10 mouse cellular contexts compared by ENCODE assay signal in the genomic region with DNA sequence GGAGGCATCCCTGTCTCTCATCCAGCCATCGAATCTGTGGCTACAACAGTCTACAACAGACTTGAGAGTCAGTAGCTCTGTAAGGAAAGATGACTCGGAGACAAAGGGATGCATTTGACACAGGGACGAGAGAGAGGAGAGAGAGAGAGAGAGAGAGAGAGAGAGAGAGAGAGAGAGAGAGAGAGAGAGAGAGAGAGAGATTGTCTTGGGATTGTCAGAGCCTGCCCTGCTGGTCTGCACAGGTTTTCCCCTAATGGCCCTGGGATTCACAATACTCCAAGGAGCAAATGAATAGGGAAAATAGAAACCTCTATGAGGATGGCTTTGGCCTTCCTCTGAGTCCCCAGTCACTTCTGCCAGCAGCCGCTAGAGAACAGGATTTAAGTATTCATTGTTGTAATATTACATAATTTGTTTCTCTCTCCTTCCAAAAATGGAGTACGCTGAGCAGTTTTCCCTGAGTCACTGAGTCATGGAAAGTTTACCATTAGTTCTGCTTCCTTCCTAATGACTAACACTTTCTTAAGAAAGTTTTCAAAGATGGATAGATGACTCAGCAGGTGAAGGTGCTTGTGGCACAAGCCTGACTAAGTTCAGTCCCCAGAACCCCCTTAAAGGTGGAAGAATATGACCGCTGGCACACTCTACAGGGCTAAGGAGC. TPM values are rescaled to one million over a fixed set of nuclear protein-coding genes. Genes with fewer than 3 reads are reported as not detected.
A peak's percentile ranks its signal among the peaks of the same experiment; 100 is the strongest.
DNase-seq lines count a peak whose midpoint lies in the region; ATAC-seq and TF ChIP-seq lines count a peak whose summit lies in the region.
"Had no signal": no experiment of that assay in that cellular context is flagged by ENCODE, and none has a peak within 500 bp of the region (broad histone marks: within the 10 kb centered on the region; RNA-seq: fewer than 3 reads in every experiment).

No protein-coding gene starts in this region.

- H3K4me3 ChIP-seq in lung, embryonic 14.5 days (ENCODE audit: low read depth, low read length): no peak overlapping the region
- H3K4me3 ChIP-seq in embryonic fibroblast, embryonic 13.5 days (ENCODE audit: insufficient read depth, low read length): no peak overlapping the region
- peak overlapping the region; percentile 43; the same call in 1 of the 2 replicates for H3K4me3 ChIP-seq in hindbrain, postnatal 0 days (ENCODE audit: low read length)
- H3K4me3 ChIP-seq in neural tube, embryonic 15.5 days (replicated peaks): peak overlapping the region; percentile 48
- no peak overlapping the region for H3K4me3 ChIP-seq in thymus, adult 2 months (ENCODE audit: control insufficient read depth, insufficient read depth, low read length)

- H3K4me2 ChIP-seq in lung, embryonic 14.5 days: peak overlapping the region; percentile 91
- H3K4me2 ChIP-seq in hindbrain, postnatal 0 days (ENCODE audit: low read depth, low read length): peak overlapping the region; percentile 87
- peak overlapping the region; percentile 92 for H3K4me2 ChIP-seq in neural tube, embryonic 15.5 days

- H3K9me3 ChIP-seq in lung, embryonic 14.5 days (ENCODE audit: low read depth, low read length): no peaks in the 10 kb centered on the region
- no peaks in the 10 kb centered on the region for H3K9me3 ChIP-seq in hindbrain, postnatal 0 days (ENCODE audit: low read length)
- no peaks in the 10 kb centered on the region for H3K9me3 ChIP-seq in neural tube, embryonic 15.5 days (replicated peaks)

- no peak for TF ChIP-seq CTCF in lung, embryonic 14.5 days (IDR thresholded peaks at IDR 0.05; ENCODE audit: low read depth)
- TF ChIP-seq CTCF in embryonic fibroblast, embryonic 13.5 days (IDR thresholded peaks at IDR 0.05; ENCODE audit: borderline replicate concordance, insufficient read depth, low read length): no peak
- TF ChIP-seq CTCF in hindbrain, postnatal 0 days (IDR thresholded peaks at IDR 0.05; ENCODE audit: low read depth): no peak
- TF ChIP-seq CTCF in thymus, adult 2 months (IDR thresholded peaks at IDR 0.05; ENCODE audit: borderline replicate concordance, control insufficient read depth, extremely low read depth, insufficient read depth, low read length, poor library complexity): no peak

- H3K4me1 ChIP-seq in lung, embryonic 14.5 days (ENCODE audit: insufficient read depth): no peaks in the 10 kb centered on the region
- peaks cover 10% of the 10 kb centered on the region for H3K4me1 ChIP-seq in embryonic fibroblast, embryonic 13.5 days (ENCODE audit: control insufficient read depth, insufficient read depth, low read length)
- H3K4me1 ChIP-seq in hindbrain, postnatal 0 days (ENCODE audit: insufficient read depth, low read length): no peaks in the 10 kb centered on the region
- H3K4me1 ChIP-seq in neural tube, embryonic 15.5 days: peaks cover 9% of the 10 kb centered on the region; the same call in 1 of the 2 replicates
- peaks cover 13% of the 10 kb centered on the region for H3K4me1 ChIP-seq in thymus, adult 2 months (replicated peaks; ENCODE audit: control insufficient read depth, insufficient read depth, low read length)

- no peaks in the 10 kb centered on the region for H3K27me3 ChIP-seq in lung, embryonic 14.5 days (ENCODE audit: insufficient read depth, low read length)
- H3K27me3 ChIP-seq in hindbrain, postnatal 0 days (ENCODE audit: insufficient read depth, low read length): no peaks in the 10 kb centered on the region
- no peaks in the 10 kb centered on the region for H3K27me3 ChIP-seq in neural tube, embryonic 15.5 days (replicated peaks)
- no peaks in the 10 kb centered on the region for H3K27me3 ChIP-seq in thymus, adult 2 months (ENCODE audit: control insufficient read depth, insufficient read depth, low read length)

- no peak overlapping the region for H3K9ac ChIP-seq in lung, embryonic 14.5 days
- H3K9ac ChIP-seq in hindbrain, postnatal 0 days (replicated peaks; ENCODE audit: low read length): peak overlapping the region; percentile 31; the same call in 1 of the 2 replicates
- 0 out of 2 replicates have a peak overlapping the region, but pooled peaks have one; percentile 49 for H3K9ac ChIP-seq in neural tube, embryonic 15.5 days (replicated peaks)

- no peak overlapping the region for H3K27ac ChIP-seq in lung, embryonic 14.5 days (ENCODE audit: low read depth)
- H3K27ac ChIP-seq in embryonic fibroblast, embryonic 13.5 days (ENCODE audit: insufficient read depth, low read length): peak overlapping the region; percentile 72
- no peak overlapping the region for H3K27ac ChIP-seq in hindbrain, postnatal 0 days
- H3K27ac ChIP-seq in neural tube, embryonic 15.5 days (replicated peaks): no peak overlapping the region
- H3K27ac ChIP-seq in thymus, adult 2 months (ENCODE audit: control insufficient read depth, insufficient read depth, low read length): no peak overlapping the region

- no peak for ATAC-seq in lung, embryonic 14.5 days (ENCODE audit: insufficient read depth)
- peak; percentile 11 for ATAC-seq in hindbrain, postnatal 0 days
- no peak; the same call in 1 of the 2 replicates for ATAC-seq in neural tube, embryonic 15.5 days (ENCODE audit: low FRiP score)

- WGBS in lung, embryonic 14.5 days: 42% methylated on average over 6 of the region's 6 CpGs
- WGBS in hindbrain, postnatal 0 days: 37% methylated on average over 6 of the region's 6 CpGs
- WGBS in neural tube, embryonic 15.5 days: 42% methylated on average over 6 of the region's 6 CpGs
- 57% methylated on average over 6 of the region's 6 CpGs for WGBS in thymus, adult 2 months

- no peaks in the 10 kb centered on the region for H3K36me3 ChIP-seq in lung, embryonic 14.5 days (ENCODE audit: insufficient read depth)
- no peaks in the 10 kb centered on the region for H3K36me3 ChIP-seq in hindbrain, postnatal 0 days (ENCODE audit: insufficient read depth, low read length)
- H3K36me3 ChIP-seq in neural tube, embryonic 15.5 days: no peaks in the 10 kb centered on the region
- H3K36me3 ChIP-seq in thymus, adult 2 months (ENCODE audit: control insufficient read depth, insufficient read depth, low read length): no peaks in the 10 kb centered on the region

- DNase-seq in lung, embryonic 14.5 days: no peak
- DNase-seq in lung, postnatal 14 days: no peak
- DNase-seq in hindbrain, postnatal 0 days (ENCODE audit: low spot score): no peak
- DNase-seq in thymus, adult 2 months: no peak
- DNase-seq in testis, postnatal 14 days (ENCODE audit: low spot score): no peak
- DNase-seq in layer of hippocampus, postnatal 10 days (ENCODE audit: low spot score in 2 of 2): no peak

- TF ChIP-seq POLR2A in embryonic fibroblast, embryonic 13.5 days (IDR thresholded peaks at IDR 0.05; ENCODE audit: low read depth, low read length): no peak
- no peak for TF ChIP-seq POLR2A in thymus, adult 2 months (IDR thresholded peaks at IDR 0.05; ENCODE audit: control insufficient read depth, extremely low read depth, insufficient read depth, low read length, poor library complexity)

RNA-seq across cellular contexts. Expression of gene 1700016C15Rik, which starts 26.3 kb away (rescaled TPM):
- polyA plus RNA-seq in lung, embryonic 14.5 days (2014; fragmentation: Nextera tagmentation; extraction: Ambion mirVana): not detected in 2 replicates
- polyA plus RNA-seq in embryonic fibroblast, embryonic 13.5 days (2011; ENCODE audit: insufficient read length, low read depth, missing spikeins): not detected in 2 replicates
- not detected in 2 replicates for total RNA-seq in hindbrain, postnatal 0 days (2014; rRNA removed)
- not detected in 2 replicates for polyA plus RNA-seq in hindbrain, postnatal 0 days (2015; fragmentation: Nextera tagmentation; extraction: Ambion mirVana)
- not detected in 2 replicates for polyA plus RNA-seq in neural tube, embryonic 15.5 days (2015; fragmentation: Nextera tagmentation; extraction: Ambion mirVana)
- not detected in 2 replicates for polyA plus RNA-seq in thymus, adult 2 months (2012; rRNA removed)
- not detected for total RNA-seq in layer of hippocampus, postnatal 10 days (2021)
- total RNA-seq: adrenal gland, adult 18-20 months; layer of hippocampus, postnatal 36 days had no signal

Comparison
In these comparisons a context has a peak if more than half of its experiments do, and no peak if none do; other contexts are left out.
1. H3K4me3 ChIP-seq: peak in hindbrain, postnatal 0 days (single experiment) and neural tube, embryonic 15.5 days (single experiment); none in lung, embryonic 14.5 days (single experiment), embryonic fibroblast, embryonic 13.5 days (single experiment) and thymus, adult 2 months (single experiment).
2. Peak in every context shown above with its lines, with median percentiles within 50 percentile points of each other: H3K4me2 ChIP-seq.